Mouse (Mus musculus) retina, embryonic 14.5 days (tissue): ENCODE data around the gene Iqsec1.

ENCODE experiments used
- DNase-seq: peaks from one replicate; pipeline ENCODE4 v3.0.0-alpha.2; 2015; ENCODE audit warnings: low spot score

Iqsec1 gene

GRCm38 (mm10) chr6:90887024-90887775 is 101.3 kb downstream of the Iqsec1 start:
- no peak for DNase-seq

GRCm38 (mm10) chr6:90885626-90886025 is 102.9 kb downstream of the Iqsec1 start:
- DNase-seq = no peak

GRCm38 (mm10) chr6:90884631-90885030 is 103.9 kb downstream of the Iqsec1 start:
- DNase-seq = no peak

GRCm38 (mm10) chr6:90880975-90881374 is 107.5 kb downstream of the Iqsec1 start:
- no peak for DNase-seq

- DNase-seq = no peak
These were observed 108.1 kb downstream of the Iqsec1 start for GRCm38 (mm10) chr6:90880404-90880803.

GRCm38 (mm10) chr6:90871581-90871980 is 116.9 kb downstream of the Iqsec1 start:
- no peak for DNase-seq

GRCm38 (mm10) chr6:90868033-90868432 is 120.5 kb downstream of the Iqsec1 start:
- no peak for DNase-seq

- no peak for DNase-seq
These were observed 127.1 kb downstream of the Iqsec1 start for GRCm38 (mm10) chr6:90861370-90861769.

- no peak for DNase-seq
These were observed 130.6 kb downstream of the Iqsec1 start for GRCm38 (mm10) chr6:90857844-90858243.

- DNase-seq = peak; percentile 30
These were observed 136.1 kb downstream of the Iqsec1 start for GRCm38 (mm10) chr6:90852360-90852759.

GRCm38 (mm10) chr6:90848068-90848467 is 140.4 kb downstream of the Iqsec1 start:
- DNase-seq = no peak

- DNase-seq = no peak
These were observed 141.0 kb downstream of the Iqsec1 start for GRCm38 (mm10) chr6:90847523-90847922.

- DNase-seq = no peak
These were observed 148.5 kb downstream of the Iqsec1 start for GRCm38 (mm10) chr6:90839972-90840371.

GRCm38 (mm10) chr6:90836749-90837148 is 151.7 kb downstream of the Iqsec1 start:
- DNase-seq = no peak

GRCm38 (mm10) chr6:90829536-90829935 is 158.9 kb downstream of the Iqsec1 start:
- no peak for DNase-seq

- DNase-seq = no peak
These were observed 163.4 kb downstream of the Iqsec1 start for GRCm38 (mm10) chr6:90825063-90825462.

- no peak for DNase-seq
These were observed 165.2 kb downstream of the Iqsec1 start for GRCm38 (mm10) chr6:90823322-90823721.

- no peak for DNase-seq
These were observed 166.4 kb downstream of the Iqsec1 start for GRCm38 (mm10) chr6:90821916-90822602.

- peak; percentile 39 for DNase-seq
These were observed 168.6 kb downstream of the Iqsec1 start for GRCm38 (mm10) chr6:90819880-90820279.

GRCm38 (mm10) chr6:90818956-90819355 is 169.5 kb downstream of the Iqsec1 start:
- DNase-seq = peak; percentile 91

- DNase-seq = no peak
These were observed 171.9 kb downstream of the Iqsec1 start for GRCm38 (mm10) chr6:90816551-90816950.

- DNase-seq = no peak
These were observed 173.1 kb downstream of the Iqsec1 start for GRCm38 (mm10) chr6:90815341-90815740.

GRCm38 (mm10) chr6:90813526-90813925 is 175.0 kb downstream of the Iqsec1 start:
- DNase-seq = no peak

- no peak for DNase-seq
These were observed 175.9 kb downstream of the Iqsec1 start for GRCm38 (mm10) chr6:90812584-90812983.
